Mouse (Mus musculus): ENCODE measurements around the gene Kcna4.

Gene Kcna4

GRCm38 (mm10) chr2:107289990-107290696 lies at the start of gene Kcna4:
Gene Kcna4 (plus strand): TSS chr2:107290639.
- DNase-seq (ENCODE audit: low spot score): peak; percentile 73

- DNase-seq (ENCODE audit: low spot score): no peak
These were observed 32.3 kb upstream of the Kcna4 start for GRCm38 (mm10) chr2:107258091-107258490.

- DNase-seq (ENCODE audit: low spot score): no peak
These were observed 24.2 kb upstream of the Kcna4 start for GRCm38 (mm10) chr2:107266251-107266650.

DNA sequence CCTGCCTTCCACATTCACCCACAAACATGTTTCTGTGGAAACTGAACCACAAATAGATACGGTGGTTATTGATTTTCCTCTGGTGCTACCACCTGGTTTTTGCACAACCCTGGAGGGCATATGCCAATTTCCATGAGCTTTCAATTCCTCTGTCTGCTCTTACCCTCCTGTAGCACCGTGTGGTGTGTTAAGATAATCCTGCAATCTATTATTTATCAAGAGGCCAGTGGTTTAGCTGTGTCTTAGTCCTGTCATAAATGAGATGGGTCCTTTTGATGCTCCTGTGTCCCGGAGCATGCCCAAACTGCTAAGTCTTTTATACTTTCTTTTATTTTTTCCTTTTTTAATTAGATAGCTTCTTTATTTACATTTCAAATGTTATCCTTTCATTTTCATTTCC lies 20.4 kb upstream of the Kcna4 start:
- no peak for DNase-seq (ENCODE audit: low spot score)

GRCm38 (mm10) chr2:107290697-107291019 lies 219 bp downstream of the Kcna4 start:
- no peak for DNase-seq (ENCODE audit: low spot score)

GRCm38 (mm10) chr2:107291142-107291541 lies 703 bp downstream of the Kcna4 start:
- peak; percentile 17 for DNase-seq (ENCODE audit: low spot score)

- DNase-seq (ENCODE audit: low spot score): no peak
These were observed 4.1 kb downstream of the Kcna4 start for GRCm38 (mm10) chr2:107294521-107294920.

DNA sequence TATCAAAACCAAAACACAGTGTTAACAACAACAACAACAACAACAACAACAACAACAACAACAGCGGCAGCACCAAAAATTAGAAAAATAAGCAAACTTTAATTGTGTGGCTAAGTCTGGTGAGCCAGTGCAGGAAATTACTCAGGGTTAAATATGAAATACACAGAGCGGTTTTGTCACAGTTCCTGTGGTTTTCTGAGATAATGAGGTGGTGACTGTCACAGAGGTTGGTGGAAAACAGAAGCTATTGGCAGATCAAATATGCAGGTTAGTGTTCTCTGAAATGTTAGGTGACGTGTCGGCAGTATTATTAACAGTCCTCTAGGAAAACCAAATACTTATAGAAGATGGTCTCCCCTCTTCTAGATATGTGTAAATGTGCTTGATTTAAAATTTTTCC lies 11.4 kb downstream of the Kcna4 start:
- no peak for DNase-seq (ENCODE audit: low spot score)

DNA sequence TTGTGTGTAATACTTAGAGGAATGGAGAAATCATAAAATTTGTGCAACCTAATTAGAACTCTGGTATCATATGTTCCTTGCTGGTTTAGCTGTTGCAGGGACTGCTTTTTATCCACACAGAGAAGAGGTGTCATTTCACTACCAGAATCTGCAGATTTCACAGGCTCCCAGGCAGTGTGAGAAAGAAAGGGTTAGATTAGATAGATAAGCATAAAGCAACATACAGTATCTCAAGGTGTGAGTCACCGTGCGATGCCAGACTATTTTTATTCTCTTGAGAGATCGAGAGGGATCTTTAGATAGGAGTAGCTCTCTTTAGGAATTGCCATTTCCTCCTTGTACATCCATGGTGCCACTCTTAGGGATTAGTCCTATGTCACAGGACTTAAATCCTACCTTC lies 14.3 kb downstream of the Kcna4 start:
- no peak for DNase-seq (ENCODE audit: low spot score)

DNA sequence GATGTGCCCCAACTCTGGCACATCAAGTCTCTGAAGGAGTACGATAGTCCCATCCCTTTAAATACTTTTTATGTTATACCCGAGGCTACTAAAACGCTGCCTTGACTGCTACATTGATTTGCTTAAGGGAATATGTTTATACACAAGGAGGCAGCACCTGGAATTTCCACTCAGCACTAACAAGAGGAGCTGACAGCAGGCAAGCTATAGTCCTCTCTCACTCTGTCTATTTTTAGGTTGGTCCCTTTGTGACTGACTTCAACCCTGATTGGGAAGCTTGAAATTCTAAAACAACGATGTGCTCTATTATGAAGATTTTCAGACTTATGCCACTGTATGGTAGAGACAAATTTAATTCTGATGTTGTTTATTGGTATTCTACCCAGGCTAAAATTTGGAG lies 15.6 kb downstream of the Kcna4 start:
- DNase-seq (ENCODE audit: low spot score): no peak

DNA sequence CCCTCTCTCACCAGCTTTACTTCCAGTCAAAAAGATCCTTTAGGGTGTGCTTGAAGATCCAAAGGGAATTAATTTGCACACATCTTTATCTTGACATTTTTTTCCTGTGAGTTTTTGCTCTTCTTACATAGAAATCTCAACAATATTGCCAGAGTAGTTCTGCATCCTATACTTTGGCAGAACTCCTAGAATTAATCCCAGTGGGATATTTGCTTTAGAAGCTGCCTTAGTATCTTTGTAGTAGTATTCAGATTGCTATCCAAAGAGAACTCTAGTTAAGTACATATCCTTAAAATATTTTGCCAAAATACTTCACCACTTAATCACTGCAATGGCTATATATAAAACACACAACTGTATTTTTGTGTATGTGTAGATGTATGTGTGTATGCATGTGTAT lies 28.2 kb downstream of the Kcna4 start:
- DNase-seq (ENCODE audit: low spot score): no peak

DNA sequence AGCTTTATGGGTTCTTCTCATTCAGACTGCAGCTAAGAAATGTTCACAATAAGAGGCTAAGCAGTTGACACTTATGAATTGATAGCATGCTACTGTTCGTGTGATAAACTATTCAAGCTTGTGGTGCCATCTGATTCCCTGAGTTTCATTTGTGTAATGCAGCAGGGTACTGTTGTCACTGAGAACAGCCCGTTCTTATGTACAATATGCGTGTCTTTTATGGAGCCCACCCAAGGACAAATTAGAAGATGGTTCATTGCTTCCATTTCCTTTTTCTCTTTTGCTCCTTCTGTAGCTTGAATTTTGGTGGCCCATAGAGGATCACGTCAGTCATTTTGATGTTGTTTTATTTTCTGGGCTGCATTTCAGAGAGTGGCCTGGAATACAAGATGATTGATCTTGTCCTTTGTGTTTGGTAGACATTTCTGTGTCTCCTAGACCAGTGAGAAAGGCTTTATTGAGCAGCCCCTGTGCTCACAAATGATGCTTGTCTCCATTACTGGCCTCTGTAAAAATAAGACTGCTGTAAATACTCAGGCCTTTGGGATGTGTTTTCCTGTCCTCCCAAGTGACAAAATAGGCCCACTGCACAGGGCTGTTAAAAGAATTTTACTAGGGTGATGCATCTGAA lies 31.3 kb downstream of the Kcna4 start:
- no peak for DNase-seq (ENCODE audit: low spot score)

- no peak for DNase-seq (ENCODE audit: low spot score)
These were observed 33.7 kb downstream of the Kcna4 start for GRCm38 (mm10) chr2:107324090-107324489.

DNA sequence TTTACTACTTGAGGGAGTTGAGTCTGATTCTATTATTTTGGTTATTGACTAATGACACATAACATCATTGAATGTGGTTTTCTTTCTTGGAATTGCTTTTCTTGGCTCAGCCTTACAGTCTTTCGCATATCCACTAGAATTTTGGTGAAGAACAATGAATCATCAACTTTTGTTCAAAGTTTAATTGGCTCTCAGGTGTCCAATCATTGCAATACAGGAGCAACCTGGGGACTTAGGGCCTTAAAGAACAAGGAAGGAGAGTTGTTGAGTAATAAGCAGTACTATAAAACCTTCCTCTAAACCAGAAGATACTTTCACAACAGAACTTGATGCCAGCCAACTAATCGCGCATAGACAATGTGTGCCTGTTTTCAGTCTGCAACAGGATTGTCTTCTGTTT lies 36.8 kb downstream of the Kcna4 start:
- DNase-seq (ENCODE audit: low spot score): no peak

GRCm38 (mm10) chr2:107341291-107341690 lies 50.9 kb downstream of the Kcna4 start:
- DNase-seq (ENCODE audit: low spot score): no peak

- DNase-seq (ENCODE audit: low spot score): no peak
These were observed 54.4 kb downstream of the Kcna4 start for GRCm38 (mm10) chr2:107344807-107345206.

DNA sequence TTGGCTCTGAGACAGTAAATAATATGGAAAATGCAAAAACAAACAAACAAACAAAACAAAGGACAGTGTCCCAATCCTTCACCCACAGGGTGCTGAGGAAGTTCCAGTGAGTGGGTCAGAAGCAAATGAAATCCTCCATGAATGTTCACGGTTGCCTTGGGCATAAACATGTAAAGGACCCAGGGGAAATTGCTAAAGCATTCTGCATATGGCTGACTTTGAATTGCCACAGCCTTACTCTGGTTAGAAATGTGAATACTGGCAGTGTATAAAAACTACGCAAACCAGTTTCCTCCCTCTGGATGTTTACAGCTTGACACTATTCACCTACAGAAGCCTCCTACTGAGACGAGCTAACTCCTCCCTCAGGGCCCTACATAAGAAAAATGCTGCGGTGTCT lies 54.9 kb downstream of the Kcna4 start:
- DNase-seq (ENCODE audit: low spot score): no peak

Measured in embryo, embryonic 10.5 days (tissue).